Mouse (Mus musculus) forebrain, postnatal 0 days (tissue): ENCODE measurements around the gene Hist1h3a. TPM values are rescaled to one million over a fixed set of nuclear protein-coding genes. Genes with fewer than 3 reads are reported as not detected.
"Not testable (repeated sequence)": the region's sequence is repeated elsewhere in the genome, so short reads cannot be mapped to it uniquely, and the experiment has no call there.

Experiments
- ATAC-seq: fragments of 200-750 bp; cut with Nextera tagmentation; 2 replicates; pipeline ENCODE4 v1.8.0; 2017; ENCODE audit warnings: mild to moderate bottlenecking, moderate library complexity
- DNase-seq: peaks from one replicate; pipeline ENCODE4 v3.0.0-alpha.2; 2015
- H3K27ac ChIP-seq: fragments of 300-500 bp; sonication (generic); 2 replicates; pipeline ENCODE4 v1.5.1; 2014; ENCODE audit warnings: low read depth, mild to moderate bottlenecking, antibody characterized with exemption, low read length, moderate library complexity, mixed read lengths
- H3K27me3 ChIP-seq: fragments of 300-500 bp; sonication (generic); 2 replicates; pipeline ENCODE4 v1.6.1; 2014; ENCODE audit warnings: mild to moderate bottlenecking, low read length, mixed read lengths; ENCODE audit not compliant: insufficient read depth
- H3K36me3 ChIP-seq: fragments of 300-500 bp; sonication (generic); 2 replicates; pipeline ENCODE4 v1.6.1; 2014; ENCODE audit warnings: mild to moderate bottlenecking, moderate library complexity; ENCODE audit not compliant: insufficient read depth
- H3K4me1 ChIP-seq: fragments of 300-500 bp; sonication (generic); 2 replicates; pipeline ENCODE4 v1.6.1; 2014; ENCODE audit warnings: antibody characterized with exemption; ENCODE audit not compliant: insufficient read depth
- H3K4me2 ChIP-seq: fragments of 300-500 bp; sonication (generic); 2 replicates; pipeline ENCODE4 v1.6.1; 2014; ENCODE audit warnings: low read depth, mild to moderate bottlenecking, moderate library complexity
- H3K4me3 ChIP-seq: fragments of 300-500 bp; sonication (generic); 2 replicates; pipeline ENCODE4 v1.5.1; 2014; ENCODE audit warnings: low read depth, low read length, mixed read lengths
- H3K9ac ChIP-seq: fragments of 300-500 bp; sonication (generic); 2 replicates; pipeline ENCODE4 v1.6.1; 2014; ENCODE audit warnings: mild to moderate bottlenecking
- H3K9me3 ChIP-seq: fragments of 300-500 bp; sonication (generic); 2 replicates; pipeline ENCODE4 v1.6.1; 2016; ENCODE audit warnings: low read length
- CTCF ChIP-seq: sonication (generic); IDR thresholded peaks from 2 replicates; pipeline ENCODE4 v1.5.1; 2016; ENCODE audit warnings: antibody characterized with exemption, control low read depth, low read depth
- WGBS: fragments of 180-500 bp; shearing (Covaris S2); extraction: QIAGEN DNeasy Blood & Tissue Kit; methylation state at CpG from one replicate; pipeline ENCODE4 v1.1.7; 2014; 5-methylcytosine and 5-hydroxymethylcytosine counted together
- polyA plus RNA-seq: library from polyadenylated mRNA; unstranded; fragments of >200 nt; fragmentation: Nextera tagmentation; extraction: Ambion mirVana; gene quantifications from 2 replicates; pipeline ENCODE4 v1.2.1, GENCODE M21; 2015
- total RNA-seq: library from RNA; depleted of rRNA; stranded (reverse); fragments of >200 nt; gene quantifications from 2 replicates; pipeline ENCODE4 v1.2.3, GENCODE M21; 2014

Hist1h3a gene
- total and polyA plus RNA-seq, 2 experiments from 2014 or later: 1.2 to 483 TPM

DNA sequence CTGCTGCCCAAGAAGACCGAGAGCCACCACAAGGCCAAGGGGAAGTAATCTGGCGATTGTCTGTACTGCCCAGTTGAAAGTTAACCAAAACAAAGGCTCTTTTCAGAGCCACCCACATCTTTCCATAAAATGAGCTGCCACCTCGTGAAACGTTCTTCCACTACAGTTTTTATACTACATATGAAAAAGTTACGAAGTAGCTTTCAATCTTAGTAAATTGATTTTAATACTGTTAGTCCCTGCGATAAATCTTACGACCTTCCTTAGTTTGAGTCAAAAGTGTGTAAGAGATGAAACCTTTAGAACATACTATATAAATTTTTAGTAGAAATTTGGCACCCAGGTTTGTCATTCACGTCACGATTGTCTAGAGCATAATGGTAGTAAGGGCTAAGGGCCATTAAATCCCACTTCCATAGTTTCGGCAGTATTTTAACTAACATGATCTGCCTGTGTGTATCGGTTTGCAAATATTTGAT is 10.7 kb downstream of the Hist1h3a start:
- Histone ChIP-seq H3K27me3 (no peaks in the 10 kb centered on the region), H3K27ac (peak overlapping the region; percentile 93), H3K4me1 (no peaks in the 10 kb centered on the region), H3K9me3 (no peaks in the 10 kb centered on the region), H3K4me2 (peak overlapping the region; percentile 69), H3K4me3 (peak overlapping the region; percentile 40), H3K9ac (peak overlapping the region; percentile 62; the same call in 1 of the 2 replicates), H3K36me3 (no peaks in the 10 kb centered on the region)
- ATAC-seq: no peak
- 1% methylated on average over 11 of the region's 11 CpGs for WGBS
- no peak for TF ChIP-seq CTCF
- DNase-seq: peak; percentile 33

GRCm38 (mm10) chr13:23750839-23751477 is 11.2 kb downstream of the Hist1h3a start, which contains the start of gene Hist1h2ab:
Hist1h2ab (plus strand) TSS chr13:23751126.
- not testable (repeated sequence) for H3K36me3 ChIP-seq, H3K9me3 ChIP-seq, H3K27me3 ChIP-seq, H3K4me1 ChIP-seq
- Histone ChIP-seq H3K9ac (peak within 1 kb of the TSS; percentile 62), H3K27ac (peak within 1 kb of the TSS; percentile 93), H3K4me3 (peak within 1 kb of the TSS; percentile 40), H3K4me2 (peak within 1 kb of the TSS; percentile 69)
- WGBS: under 1% methylated on average over 26 of the region's 47 CpGs
- peak; percentile 80 for DNase-seq
- ATAC-seq: peak; percentile 57
- TF ChIP-seq CTCF: 0 out of 2 replicates have a peak, but pooled peaks have one; percentile 15

DNA sequence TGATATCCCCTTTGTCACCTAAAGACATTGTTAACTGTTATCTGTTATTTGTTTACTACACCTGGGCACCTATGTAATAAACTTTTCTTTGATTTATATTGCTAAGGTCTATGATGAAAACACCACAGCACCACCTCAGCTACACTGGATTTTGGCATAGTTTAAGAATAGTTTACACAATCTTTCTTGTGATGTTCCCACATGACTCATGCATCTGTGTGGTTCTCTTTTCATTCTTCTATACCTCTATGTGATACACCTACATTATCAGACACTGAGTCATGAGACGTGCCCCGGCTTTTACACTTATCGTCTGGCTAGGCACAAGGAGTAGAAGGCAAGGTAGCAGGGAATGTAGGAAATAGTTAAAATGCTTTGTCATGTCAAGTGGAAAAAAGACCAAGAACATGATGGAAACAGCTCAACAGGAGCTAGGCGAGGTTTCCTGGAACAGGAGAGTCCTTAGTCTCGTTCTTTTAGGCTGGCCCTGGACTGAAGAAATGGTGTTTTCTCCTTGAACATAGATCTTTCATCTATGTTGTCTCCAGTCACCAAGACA is 12.5 kb downstream of the Hist1h3a start:
- Histone ChIP-seq H3K9ac (no peak overlapping the region), H3K9me3 (no peaks in the 10 kb centered on the region), H3K4me2 (no peak overlapping the region), H3K27ac (peak overlapping the region; percentile 69), H3K4me3 (no peak overlapping the region), H3K27me3 (no peaks in the 10 kb centered on the region), H3K4me1 (no peaks in the 10 kb centered on the region), H3K36me3 (no peaks in the 10 kb centered on the region)
- no peak for ATAC-seq
- 95% methylated on average over 5 of the region's 5 CpGs for WGBS
- TF ChIP-seq CTCF: no peak
- no peak for DNase-seq

GRCm38 (mm10) chr13:23747892-23748288 is 14.3 kb downstream of the Hist1h3a start:
- Histone ChIP-seq H3K27ac (no peak overlapping the region), H3K4me2 (no peak overlapping the region)
- TF ChIP-seq CTCF: no peak

DNA sequence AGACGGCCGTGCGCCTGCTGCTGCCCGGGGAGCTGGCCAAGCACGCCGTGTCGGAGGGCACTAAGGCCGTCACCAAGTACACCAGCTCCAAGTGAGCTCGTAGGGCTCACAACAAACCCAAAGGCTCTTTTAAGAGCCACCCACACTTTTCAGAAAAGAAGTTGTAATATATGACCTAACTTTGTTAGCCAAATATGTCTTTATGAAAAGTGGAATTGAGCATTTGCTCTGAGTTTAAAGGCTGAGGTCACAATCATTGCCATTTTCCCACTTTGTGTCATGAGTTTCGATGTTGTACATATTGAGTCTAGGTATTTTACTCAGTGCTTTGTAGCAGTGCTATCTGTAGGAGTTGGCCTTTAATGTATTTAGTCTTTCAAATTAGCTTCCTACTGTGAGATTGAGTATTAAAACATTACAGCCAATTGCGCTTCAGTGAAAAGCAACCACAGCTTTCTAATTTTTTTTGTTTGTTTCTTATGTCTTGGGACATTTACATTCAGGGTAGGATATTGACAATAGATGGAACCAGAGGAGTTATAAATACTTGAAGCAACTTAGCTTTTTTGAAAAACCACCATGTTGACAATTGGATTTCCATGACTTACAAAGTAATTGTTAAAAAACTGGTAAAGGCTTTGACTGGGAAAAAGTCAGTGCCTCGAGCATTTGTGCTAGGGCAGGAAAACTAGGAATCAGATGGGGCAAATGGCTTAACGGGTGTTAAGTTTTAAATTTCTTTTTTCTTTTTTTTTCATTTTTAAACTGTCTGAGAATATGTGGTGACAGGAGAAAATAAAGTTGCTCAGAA is 14.9 kb downstream of the Hist1h3a start:
- Histone ChIP-seq H3K4me1 (no peaks in the 10 kb centered on the region), H3K27ac (peak overlapping the region; percentile 94), H3K4me2 (peak overlapping the region; percentile 78), H3K36me3 (no peaks in the 10 kb centered on the region), H3K9ac (peak overlapping the region; percentile 42), H3K9me3 (no peaks in the 10 kb centered on the region), H3K27me3 (no peaks in the 10 kb centered on the region), H3K4me3 (peak overlapping the region; percentile 41)
- TF ChIP-seq CTCF: no peak
- DNase-seq: peak; percentile 11
- 1% methylated on average over 9 of the region's 13 CpGs for WGBS
- no peak; the same call in 1 of the 2 replicates for ATAC-seq

More at GRCm38 (mm10) chr13:23747892-23748288, 14.3 kb downstream of the Hist1h3a start:
- no peak overlapping the region for H3K4me3 ChIP-seq
- ATAC-seq: no peak
- H3K9ac ChIP-seq: no peak overlapping the region
- no peaks in the 10 kb centered on the region for H3K36me3 ChIP-seq
- no peak for DNase-seq
- H3K27me3 ChIP-seq: no peaks in the 10 kb centered on the region
- under 1% methylated on average over 4 of the region's 4 CpGs for WGBS
- H3K9me3 ChIP-seq: no peaks in the 10 kb centered on the region
- H3K4me1 ChIP-seq: no peaks in the 10 kb centered on the region

DNA sequence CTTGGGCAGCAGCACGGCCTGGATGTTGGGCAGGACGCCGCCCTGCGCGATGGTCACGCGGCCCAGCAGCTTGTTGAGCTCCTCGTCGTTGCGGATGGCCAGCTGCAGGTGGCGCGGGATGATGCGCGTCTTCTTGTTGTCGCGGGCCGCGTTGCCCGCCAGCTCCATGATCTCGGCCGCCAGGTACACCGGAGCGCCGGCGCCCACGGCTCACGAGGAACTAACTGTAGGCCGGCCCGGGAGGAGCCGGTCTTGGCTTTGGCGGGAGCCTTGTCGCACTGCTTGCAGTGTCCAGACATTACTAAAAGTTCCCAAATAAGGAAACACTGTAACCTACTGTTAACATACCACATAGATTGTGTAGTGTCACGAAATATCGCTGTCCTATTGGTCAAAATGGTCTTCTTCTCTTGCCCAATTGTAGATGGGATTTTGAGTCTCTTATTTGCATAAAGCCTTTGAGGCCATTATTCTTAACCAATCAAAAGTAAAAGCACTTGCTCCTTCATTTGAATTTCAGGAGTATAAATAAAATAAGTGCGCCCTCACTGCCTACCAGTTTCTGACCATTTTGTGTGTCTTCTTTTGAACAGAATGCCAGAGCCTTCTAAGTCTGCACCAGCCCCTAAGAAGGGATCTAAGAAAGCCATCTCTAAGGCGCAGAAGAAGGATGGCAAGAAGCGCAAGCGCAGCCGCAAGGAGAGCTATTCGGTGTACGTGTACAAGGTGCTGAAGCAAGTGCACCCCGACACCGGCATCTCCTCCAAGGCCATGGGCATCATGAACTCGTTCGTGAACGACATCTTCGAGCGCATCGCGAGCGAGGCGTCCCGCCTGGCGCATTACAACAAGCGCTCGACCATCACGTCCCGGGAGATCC is 15.7 kb downstream of the Hist1h3a start, which contains the start of gene Hist1h2bb:
Gene Hist1h2bb (plus strand): TSS at position 534 of the 880 bp plus-strand sequence.
- ATAC-seq (peak; percentile 93), DNase-seq (peak; percentile 87)
- H3K27me3 ChIP-seq, H3K4me1 ChIP-seq, H3K36me3 ChIP-seq, H3K9me3 ChIP-seq: not testable (repeated sequence)
- peak within 1 kb of the TSS; percentile 94 for H3K27ac ChIP-seq
- peak within 1 kb of the TSS; percentile 78 for H3K4me2 ChIP-seq
- peak; percentile 21; the same call in 1 of the 2 replicates for TF ChIP-seq CTCF
- H3K9ac ChIP-seq: peak within 1 kb of the TSS; percentile 50
- WGBS: under 1% methylated on average over 36 of the region's 58 CpGs
- H3K4me3 ChIP-seq: peak within 1 kb of the TSS; percentile 41
